Mouse (Mus musculus) lung, adult 2 months (tissue): ENCODE data around the gene Slc7a10. TPM values are rescaled to one million over a fixed set of nuclear protein-coding genes. Genes with fewer than 3 reads are reported as not detected.

ENCODE experiments used
- DNase-seq: peaks from one replicate; pipeline ENCODE4 v3.0.0; 2022
- H3K4me1 ChIP-seq: fragments of 200-500 bp; 2 replicates; pipeline ENCODE4 v1.6.1; 2011; ENCODE audit warnings: low read length; ENCODE audit not compliant: control insufficient read depth, insufficient read depth
- H3K4me3 ChIP-seq: fragments of 200-500 bp; replicated peaks from 2 replicates; pipeline ENCODE3; 2011; ENCODE audit warnings: low read depth, mild to moderate bottlenecking, control low read depth, low read length; ENCODE audit errors: extremely low read depth
- CTCF ChIP-seq: fragments of 200-500 bp; IDR thresholded peaks from 2 replicates; pipeline ENCODE4 v1.5.1; 2011; ENCODE audit warnings: mild to moderate bottlenecking, low read length, control low read depth; ENCODE audit not compliant: insufficient read depth
- POLR2A ChIP-seq: fragments of 200-500 bp; IDR thresholded peaks from 2 replicates; pipeline ENCODE4 v1.6.1; 2011; ENCODE audit warnings: low read depth, mild to moderate bottlenecking, control low read depth, low read length, borderline replicate concordance; ENCODE audit errors: extremely low read depth
- WGBS: fragments of 180-500 bp; shearing (Covaris S2); methylation state at CpG from one replicate; pipeline ENCODE4 v1.1.7; 2018; 5-methylcytosine and 5-hydroxymethylcytosine counted together
- polyA plus RNA-seq: library from polyadenylated mRNA; depleted of rRNA; stranded (reverse); fragments of >200 nt; gene quantifications from 2 replicates; pipeline ENCODE4 v1.2.3, GENCODE M21; 2012

The Slc7a10 gene
- polyA plus RNA-seq, 1 experiment: 81.4 TPM

DNA sequence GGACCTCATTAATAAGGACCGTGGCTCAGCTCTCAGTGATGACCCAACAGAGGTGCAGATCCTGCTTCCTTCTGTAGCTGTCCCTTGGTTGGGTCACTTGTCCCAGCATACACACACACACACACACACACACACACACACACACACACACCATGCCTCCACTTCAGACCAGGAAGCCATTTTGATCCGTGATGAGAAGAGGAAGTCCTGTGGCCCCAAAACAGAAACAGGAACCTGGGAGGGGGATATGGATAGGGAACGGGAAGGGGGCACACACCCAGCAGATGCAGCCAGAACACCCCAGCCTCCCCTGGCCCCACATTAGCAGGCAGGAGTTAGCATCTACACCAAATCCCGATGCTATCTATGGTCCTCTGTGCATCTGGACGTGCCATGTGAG lies 35.3 kb upstream of the Slc7a10 start:
- H3K4me3 ChIP-seq: no peak overlapping the region
- H3K4me1 ChIP-seq: no peaks in the 10 kb centered on the region; the same call in 1 of the 2 replicates
- 59% methylated on average over 5 of the region's 5 CpGs for WGBS
- no peak for DNase-seq
- TF ChIP-seq CTCF: no peak
- no peak for TF ChIP-seq POLR2A

DNA sequence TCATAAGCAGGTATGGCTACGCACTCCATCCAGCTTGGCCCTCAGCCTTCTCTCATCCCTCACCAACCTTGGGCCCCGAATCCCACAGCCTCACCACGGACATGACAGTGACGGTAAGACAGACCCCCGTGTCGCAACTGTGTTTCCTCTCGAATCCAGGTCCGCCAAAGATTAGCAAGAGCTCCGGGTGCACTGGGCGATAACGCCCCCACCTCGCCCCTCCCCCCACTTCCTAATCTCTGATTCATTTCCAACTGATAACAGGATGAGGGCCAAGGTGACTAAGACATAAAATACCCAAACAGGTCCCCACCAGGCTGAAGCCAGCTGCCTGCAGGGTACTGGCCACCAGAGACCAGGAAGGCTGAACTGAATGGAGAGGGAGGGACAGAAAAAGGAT lies 31.7 kb upstream of the Slc7a10 start:
- TF ChIP-seq POLR2A (no peak), CTCF (no peak)
- Histone ChIP-seq H3K4me1 (0 out of 2 replicates have a peak, but pooled peaks cover 2% of the 10 kb centered on the region), H3K4me3 (no peak overlapping the region)
- 54% methylated on average over 12 of the region's 12 CpGs for WGBS
- DNase-seq: no peak

DNA sequence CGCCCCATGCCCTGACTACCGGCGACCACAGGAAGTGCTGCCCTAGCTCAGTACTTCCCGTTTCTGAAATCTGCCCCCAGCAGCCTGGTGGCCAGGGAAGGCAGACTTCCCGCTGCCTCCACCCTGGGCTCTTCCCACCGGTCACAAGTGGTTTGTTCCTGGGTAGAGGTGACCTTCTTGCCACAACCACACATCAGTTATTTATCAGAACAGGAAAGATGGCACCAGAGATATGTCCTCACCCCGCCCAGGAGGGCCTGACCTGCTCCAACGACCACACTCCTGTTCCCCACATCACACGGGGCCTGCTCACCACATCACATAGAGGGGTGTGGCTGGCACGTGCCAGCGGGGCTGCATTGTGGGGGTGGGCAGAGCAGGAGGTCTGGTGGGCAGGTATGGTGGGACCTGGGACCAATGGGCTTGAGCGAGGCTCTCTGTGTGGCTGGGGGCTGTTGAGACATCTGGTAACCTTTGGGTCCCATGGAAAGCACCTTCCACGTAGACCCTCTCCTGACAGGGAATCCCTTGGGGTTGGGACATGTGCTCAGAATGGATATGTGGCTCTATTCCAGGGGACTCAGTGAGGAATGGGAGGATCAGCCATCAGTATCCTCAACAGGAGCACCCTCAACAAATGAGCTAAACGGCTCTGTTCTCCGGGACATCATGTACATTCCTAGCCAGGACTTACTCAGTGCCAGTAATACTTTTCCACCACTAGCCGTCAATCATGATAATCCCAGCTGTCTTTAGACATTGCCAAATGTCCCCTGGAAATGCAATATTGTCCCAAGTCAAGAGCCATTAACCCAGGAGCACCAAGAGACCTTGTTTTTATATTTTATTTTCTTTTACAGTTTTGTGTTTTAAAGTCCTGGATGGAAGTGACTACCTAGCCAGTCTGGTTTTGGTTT lies 29.4 kb upstream of the Slc7a10 start:
- Histone ChIP-seq H3K4me1 (0 out of 2 replicates have a peak, but pooled peaks cover 2% of the 10 kb centered on the region), H3K4me3 (no peak overlapping the region)
- no peak for TF ChIP-seq POLR2A
- TF ChIP-seq CTCF: no peak
- no peak for DNase-seq
- 45% methylated on average over 16 of the region's 16 CpGs for WGBS

DNA sequence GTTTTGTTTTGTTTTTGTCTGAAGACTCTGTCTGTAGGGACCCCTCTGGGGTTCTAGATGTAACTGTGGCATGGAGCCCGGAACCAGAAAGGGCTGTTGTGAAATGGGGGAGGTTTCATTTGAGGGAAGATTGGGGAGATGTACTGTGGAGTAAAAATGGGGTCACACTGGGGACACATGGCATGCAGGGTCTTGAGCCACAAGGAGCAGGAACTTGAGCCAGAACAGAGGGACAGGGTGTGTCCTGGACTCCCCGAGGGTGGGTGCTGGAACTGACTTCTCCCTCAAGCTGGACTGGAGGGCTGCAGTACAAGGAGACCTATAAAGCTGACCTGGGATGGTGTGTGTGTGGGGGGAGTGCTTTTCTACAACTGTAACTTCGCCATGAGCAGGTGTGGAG lies 28.7 kb upstream of the Slc7a10 start:
- TF ChIP-seq POLR2A (no peak), CTCF (no peak)
- no peak for DNase-seq
- Histone ChIP-seq H3K4me3 (no peak overlapping the region), H3K4me1 (0 out of 2 replicates have a peak, but pooled peaks cover 2% of the 10 kb centered on the region)
- 50% methylated on average over 3 of the region's 3 CpGs for WGBS

DNA sequence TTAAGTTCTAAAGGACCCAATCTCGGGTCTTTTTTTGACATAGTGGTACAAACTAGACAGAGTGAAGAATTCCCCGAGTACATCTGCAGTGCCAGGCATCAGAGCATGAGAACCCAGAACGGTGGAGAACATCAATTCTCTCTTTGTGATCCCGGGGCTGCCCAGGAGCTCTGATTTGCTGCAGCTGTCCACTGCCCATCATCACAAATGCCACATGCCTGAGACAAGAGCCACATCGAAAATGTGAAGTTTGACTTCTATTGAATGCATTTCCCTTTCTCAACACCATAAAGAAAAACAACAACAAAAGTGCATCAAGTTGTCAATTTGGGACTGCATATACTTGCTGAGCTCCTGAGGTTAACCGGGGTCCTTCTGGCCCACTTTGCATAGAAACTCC lies 23.7 kb upstream of the Slc7a10 start:
- WGBS: 78% methylated on average over 6 of the region's 6 CpGs
- Histone ChIP-seq H3K4me1 (no peaks in the 10 kb centered on the region), H3K4me3 (no peak overlapping the region)
- no peak for DNase-seq
- TF ChIP-seq POLR2A (no peak), CTCF (no peak)

DNA sequence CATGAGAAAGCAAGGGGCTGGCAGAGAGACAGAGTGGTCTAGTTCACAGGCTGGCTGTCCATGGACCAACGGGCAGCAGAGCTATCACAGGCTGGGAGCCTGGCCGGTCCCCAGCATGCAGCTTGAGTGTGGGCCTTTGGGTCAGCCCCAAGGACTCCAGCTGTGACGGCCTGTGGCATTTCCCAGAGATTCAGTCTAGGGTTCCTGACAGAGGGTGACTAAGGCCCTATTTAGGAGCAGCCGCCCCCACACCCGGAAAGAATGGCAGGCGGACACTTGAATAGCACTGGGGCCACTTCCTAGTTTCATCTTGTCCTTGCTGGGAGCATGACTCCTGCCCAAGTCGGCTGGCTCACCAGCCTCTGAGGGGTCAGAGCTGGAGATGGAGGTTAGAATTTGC lies 22.6 kb upstream of the Slc7a10 start:
- TF ChIP-seq CTCF (no peak), POLR2A (no peak)
- 62% methylated on average over 7 of the region's 7 CpGs for WGBS
- DNase-seq: no peak
- H3K4me3 ChIP-seq: no peak overlapping the region
- H3K4me1 ChIP-seq: no peaks in the 10 kb centered on the region

DNA sequence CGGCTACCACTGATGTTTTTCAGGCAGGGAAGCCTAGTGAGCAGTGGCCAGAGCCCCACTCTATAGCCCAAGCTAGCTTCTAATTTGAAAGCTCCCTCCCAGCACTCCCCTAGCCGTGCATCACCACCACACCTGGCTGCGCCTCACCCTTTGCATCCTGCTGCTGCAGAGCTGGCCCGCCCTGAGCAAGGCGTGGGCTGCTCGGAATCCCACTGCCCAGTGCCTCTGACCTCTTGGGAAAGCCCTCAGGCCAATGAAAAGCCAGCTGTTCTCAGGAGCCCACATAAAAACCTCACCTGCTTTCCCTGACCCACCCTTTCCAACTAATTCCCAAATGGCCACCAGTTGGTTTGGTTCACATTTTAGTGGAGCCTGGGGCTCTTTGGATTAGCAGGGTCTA lies 22.1 kb upstream of the Slc7a10 start:
- no peak for DNase-seq
- 84% methylated on average over 6 of the region's 6 CpGs for WGBS
- H3K4me1 ChIP-seq: 0 out of 2 replicates have a peak, but pooled peaks cover under 1% of the 10 kb centered on the region
- no peak overlapping the region for H3K4me3 ChIP-seq
- TF ChIP-seq POLR2A (no peak), CTCF (no peak)

DNA sequence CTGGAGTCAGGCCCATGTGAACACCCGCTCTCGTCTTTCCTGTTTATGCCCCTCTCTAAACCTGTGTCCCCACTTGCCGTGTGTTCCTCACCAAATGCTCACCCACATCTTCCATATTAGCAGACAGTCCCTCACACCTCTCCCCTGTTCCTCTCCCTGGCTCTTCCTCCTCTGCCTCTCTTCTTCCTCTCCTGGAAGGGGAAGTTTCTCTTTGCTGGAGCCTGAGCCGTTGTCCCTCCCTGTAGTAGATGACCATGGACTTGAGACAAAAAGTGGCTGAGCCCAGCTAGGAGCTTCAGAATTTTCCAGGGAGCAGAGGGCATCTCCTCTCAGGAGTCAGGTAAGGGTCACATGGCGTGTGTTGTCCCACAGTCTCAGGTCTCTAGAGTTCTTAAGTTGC lies 19.2 kb upstream of the Slc7a10 start:
- WGBS: 72% methylated on average over 5 of the region's 5 CpGs
- TF ChIP-seq POLR2A (no peak), CTCF (no peak)
- no peak for DNase-seq
- 0 out of 2 replicates have a peak, but pooled peaks cover 2% of the 10 kb centered on the region for H3K4me1 ChIP-seq
- no peak overlapping the region for H3K4me3 ChIP-seq

DNA sequence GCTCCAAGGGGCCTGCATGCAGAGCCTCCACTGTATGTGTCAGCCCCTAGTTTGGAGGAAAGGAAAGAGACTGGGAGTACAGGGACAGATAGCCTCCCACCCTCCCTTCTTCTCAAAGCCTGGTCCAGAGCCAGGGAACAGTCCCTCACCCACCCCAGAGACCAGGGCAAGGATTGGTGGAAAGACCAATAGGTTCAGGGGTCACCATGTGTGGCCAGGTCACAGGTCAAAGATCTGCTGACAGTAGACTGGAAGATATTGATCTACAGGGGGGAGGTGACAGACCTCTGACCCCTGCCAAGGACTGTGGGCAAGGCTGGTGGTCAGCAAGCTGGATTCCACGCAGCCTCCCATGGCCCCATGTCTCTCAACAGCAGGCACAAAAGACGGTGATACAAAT lies 18.3 kb upstream of the Slc7a10 start:
- 73% methylated on average over 2 of the region's 2 CpGs for WGBS

DNA sequence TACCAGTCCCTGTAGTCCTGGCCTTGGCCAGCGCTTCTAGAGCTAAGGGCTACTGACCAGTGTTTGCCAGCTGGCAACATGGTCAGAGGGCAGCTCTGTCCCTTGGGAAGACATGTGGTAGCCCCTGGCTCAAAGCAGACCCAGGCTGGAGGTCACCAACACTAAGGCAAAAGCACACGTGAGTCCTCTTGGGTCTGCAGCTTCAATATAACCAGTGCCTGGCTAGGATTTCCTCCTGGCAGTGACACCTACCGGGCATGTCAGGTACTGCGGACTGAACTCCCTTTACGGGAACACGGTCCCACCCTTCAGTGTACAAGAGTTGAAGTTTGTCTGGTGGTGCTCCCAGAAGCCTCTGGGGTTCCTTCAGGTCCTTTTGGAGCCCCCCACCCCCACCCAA lies 16.8 kb upstream of the Slc7a10 start:
- Histone ChIP-seq H3K4me3 (no peak overlapping the region), H3K4me1 (0 out of 2 replicates have a peak, but pooled peaks cover 2% of the 10 kb centered on the region)
- TF ChIP-seq CTCF (peak; percentile 98), POLR2A (no peak)
- 10% methylated on average over 6 of the region's 6 CpGs for WGBS
- peak; percentile 88 for DNase-seq

More for the DNA sequence above, 18.3 kb upstream of the Slc7a10 start:
- no peak for DNase-seq
- no peak overlapping the region for H3K4me3 ChIP-seq
- H3K4me1 ChIP-seq: 0 out of 2 replicates have a peak, but pooled peaks cover 2% of the 10 kb centered on the region
- TF ChIP-seq CTCF (no peak), POLR2A (no peak)
